Mouse (Mus musculus) embryonic facial prominence, embryonic 15.5 days (tissue): Measurements from ENCODE around the gene Katnb1. TPM values are rescaled to one million over a fixed set of nuclear protein-coding genes. Genes with fewer than 3 reads are reported as not detected.
A peak's percentile ranks its signal among the peaks of the same experiment; 100 is the strongest.

Experiments used
- ATAC-seq: fragments of 200-750 bp; cut with Nextera tagmentation; 2 replicates; pipeline ENCODE4 v1.8.0; 2017; ENCODE audit warnings: low read depth, moderate TSS enrichment; ENCODE audit not compliant: insufficient number of reproducible peaks, low FRiP score, low TSS enrichment
- H3K27ac ChIP-seq: fragments of 300-500 bp; sonication (generic); replicated peaks from 2 replicates; pipeline ENCODE4 v1.5.1; 2015; ENCODE audit warnings: mild to moderate bottlenecking, inconsistent platforms
- H3K27me3 ChIP-seq: fragments of 300-500 bp; sonication (generic); 2 replicates; pipeline ENCODE4 v1.6.1; 2015; ENCODE audit warnings: inconsistent platforms
- H3K36me3 ChIP-seq: fragments of 300-500 bp; sonication (generic); 2 replicates; pipeline ENCODE4 v1.6.1; 2015; ENCODE audit warnings: mild to moderate bottlenecking, inconsistent platforms
- H3K4me1 ChIP-seq: fragments of 300-500 bp; sonication (generic); 2 replicates; pipeline ENCODE4 v1.6.1; 2015; ENCODE audit warnings: inconsistent platforms
- H3K4me2 ChIP-seq: fragments of 300-500 bp; sonication (generic); replicated peaks from 2 replicates; pipeline ENCODE4 v1.6.1; 2015; ENCODE audit warnings: mild to moderate bottlenecking, inconsistent platforms
- H3K4me3 ChIP-seq: fragments of 300-500 bp; sonication (generic); replicated peaks from 2 replicates; pipeline ENCODE4 v1.5.1; 2015; ENCODE audit warnings: mild to moderate bottlenecking, inconsistent platforms
- H3K9ac ChIP-seq: fragments of 300-500 bp; sonication (generic); 2 replicates; pipeline ENCODE4 v1.6.1; 2015; ENCODE audit warnings: inconsistent platforms
- H3K9me3 ChIP-seq: fragments of 300-500 bp; sonication (generic); replicated peaks from 2 replicates; pipeline ENCODE4 v1.6.1; 2016; ENCODE audit warnings: inconsistent platforms
- WGBS: fragments of 180-500 bp; shearing (Covaris S2); methylation state at CpG from one replicate; pipeline ENCODE4 v1.1.7; 2015; 5-methylcytosine and 5-hydroxymethylcytosine counted together
- polyA plus RNA-seq: library from polyadenylated mRNA; unstranded; fragments of >200 nt; fragmentation: Nextera tagmentation; extraction: Ambion mirVana; gene quantifications from 2 replicates; pipeline ENCODE4 v1.2.1, GENCODE M21; 2015

The Katnb1 gene
- polyA plus RNA-seq, 1 experiment from 2014 or later: 28.7 TPM

DNA sequence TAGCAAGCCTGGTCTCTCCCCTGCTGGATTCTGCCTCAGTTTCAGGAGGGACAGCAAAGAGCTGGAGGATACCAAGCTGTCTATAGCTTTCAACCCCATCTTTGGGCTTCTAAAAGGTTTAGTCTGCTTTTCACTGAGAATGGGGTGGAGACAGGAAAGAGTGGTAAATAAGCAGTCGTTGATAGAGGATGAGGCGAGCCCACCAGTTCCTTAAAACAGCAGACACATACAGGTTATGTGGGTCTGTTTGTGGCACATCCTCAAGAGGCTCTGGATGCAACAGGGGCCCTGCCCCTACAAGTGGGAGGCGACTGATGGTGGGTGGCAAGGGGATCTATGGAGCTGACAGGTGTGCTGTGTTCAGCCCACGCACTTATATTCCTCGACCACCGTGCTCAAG lies 22.3 kb upstream of the Katnb1 start:
- Histone ChIP-seq H3K36me3 (no peaks in the 10 kb centered on the region), H3K9ac (no peak overlapping the region), H3K4me3 (no peak overlapping the region), H3K4me1 (no peaks in the 10 kb centered on the region), H3K27ac (no peak overlapping the region), H3K27me3 (no peaks in the 10 kb centered on the region), H3K9me3 (no peaks in the 10 kb centered on the region), H3K4me2 (no peak overlapping the region)
- no peak for ATAC-seq
- WGBS: 64% methylated on average over 6 of the region's 6 CpGs

DNA sequence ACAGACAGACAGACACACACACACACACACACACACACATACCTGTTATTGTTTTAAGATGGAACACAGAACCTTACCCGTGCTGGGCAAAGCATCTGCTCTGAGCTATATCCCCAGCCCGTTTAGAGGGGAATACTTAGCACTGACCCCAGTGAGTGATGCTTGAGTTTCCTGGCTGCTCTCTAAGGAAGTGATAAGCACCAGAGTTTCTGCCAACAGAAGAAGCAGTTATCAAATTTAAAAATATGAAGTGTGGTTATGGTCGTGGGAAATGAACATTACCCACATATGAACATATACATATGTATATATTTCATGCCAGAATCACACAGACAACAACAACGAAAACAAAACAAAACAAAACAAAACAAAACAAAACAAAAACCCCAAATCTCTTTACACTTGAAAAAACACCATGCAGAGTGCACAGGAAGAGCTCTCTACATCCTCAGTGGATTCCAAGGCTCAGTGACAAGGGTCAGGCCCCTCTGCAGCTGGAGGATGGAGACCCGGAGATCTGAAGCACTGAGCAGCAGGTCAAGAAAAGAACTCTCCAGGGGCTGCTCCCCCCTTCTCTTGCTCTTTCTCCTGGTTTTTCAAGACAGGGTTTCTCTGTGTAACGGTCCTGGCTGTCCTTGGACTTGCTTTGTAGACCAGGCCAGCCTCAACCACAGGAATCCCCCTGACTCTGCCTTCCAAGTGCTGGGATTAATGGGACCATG lies 21.0 kb upstream of the Katnb1 start:
- H3K27me3 ChIP-seq: no peaks in the 10 kb centered on the region
- ATAC-seq: no peak
- no peak overlapping the region for H3K4me2 ChIP-seq
- H3K9ac ChIP-seq: no peak overlapping the region
- H3K4me1 ChIP-seq: no peaks in the 10 kb centered on the region
- no peak overlapping the region for H3K27ac ChIP-seq
- H3K9me3 ChIP-seq: no peaks in the 10 kb centered on the region
- H3K4me3 ChIP-seq: no peak overlapping the region
- WGBS: 57% methylated on average over 6 of the region's 6 CpGs
- no peaks in the 10 kb centered on the region for H3K36me3 ChIP-seq

DNA sequence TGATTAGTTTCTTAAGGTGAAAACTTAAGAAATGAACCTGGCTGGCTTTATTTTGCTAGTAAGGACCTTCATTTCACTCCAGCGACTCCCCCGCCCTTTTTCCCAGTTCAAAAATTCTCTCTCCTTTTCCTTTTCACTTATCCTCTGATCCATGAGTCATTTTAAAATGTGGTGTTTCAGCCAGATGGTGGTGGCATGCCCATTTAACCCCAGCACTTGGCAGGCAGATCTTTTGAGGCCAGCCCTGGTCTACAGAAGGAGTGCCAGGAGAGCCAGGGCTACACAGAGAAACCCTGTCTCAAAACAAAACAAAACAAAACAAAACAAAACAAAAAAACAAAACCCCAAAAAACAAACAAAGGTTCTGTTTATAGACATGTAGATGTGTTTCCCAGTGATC lies 16.5 kb upstream of the Katnb1 start:
- no peaks in the 10 kb centered on the region for H3K36me3 ChIP-seq
- 83% methylated on average over 2 of the region's 2 CpGs for WGBS
- no peak for ATAC-seq
- no peaks in the 10 kb centered on the region for H3K4me1 ChIP-seq
- no peak overlapping the region for H3K9ac ChIP-seq
- no peaks in the 10 kb centered on the region for H3K27me3 ChIP-seq
- no peak overlapping the region for H3K4me3 ChIP-seq
- no peak overlapping the region for H3K27ac ChIP-seq
- H3K4me2 ChIP-seq: no peak overlapping the region
- H3K9me3 ChIP-seq: no peaks in the 10 kb centered on the region

GRCm38 (mm10) chr8:95067582-95067981 lies 13.4 kb upstream of the Katnb1 start:
- no peak overlapping the region for H3K27ac ChIP-seq
- no peak for ATAC-seq
- WGBS: 37% methylated on average over 3 of the region's 3 CpGs
- no peaks in the 10 kb centered on the region for H3K9me3 ChIP-seq
- H3K4me3 ChIP-seq: no peak overlapping the region
- H3K27me3 ChIP-seq: no peaks in the 10 kb centered on the region
- no peaks in the 10 kb centered on the region for H3K36me3 ChIP-seq
- H3K4me1 ChIP-seq: no peaks in the 10 kb centered on the region
- no peak overlapping the region for H3K4me2 ChIP-seq
- H3K9ac ChIP-seq: no peak overlapping the region

GRCm38 (mm10) chr8:95075504-95075903 lies 5.5 kb upstream of the Katnb1 start:
- Histone ChIP-seq H3K4me1 (0 out of 2 replicates have a peak, but pooled peaks cover 3% of the 10 kb centered on the region), H3K27ac (no peak overlapping the region), H3K4me2 (no peak overlapping the region), H3K9ac (no peak overlapping the region), H3K4me3 (no peak overlapping the region), H3K27me3 (no peaks in the 10 kb centered on the region), H3K9me3 (no peaks in the 10 kb centered on the region), H3K36me3 (no peaks in the 10 kb centered on the region)
- no peak for ATAC-seq
- WGBS: 63% methylated on average over 3 of the region's 3 CpGs

- Histone ChIP-seq H3K27ac (no peak overlapping the region), H3K9ac (no peak overlapping the region), H3K4me3 (no peak overlapping the region), H3K9me3 (no peaks in the 10 kb centered on the region), H3K4me1 (0 out of 2 replicates have a peak, but pooled peaks cover 3% of the 10 kb centered on the region), H3K4me2 (no peak overlapping the region), H3K36me3 (no peaks in the 10 kb centered on the region), H3K27me3 (no peaks in the 10 kb centered on the region)
- WGBS: 75% methylated on average over 17 of the region's 17 CpGs
- ATAC-seq: no peak
These were observed 4.8 kb upstream of the Katnb1 start for GRCm38 (mm10) chr8:95076151-95076550.

DNA sequence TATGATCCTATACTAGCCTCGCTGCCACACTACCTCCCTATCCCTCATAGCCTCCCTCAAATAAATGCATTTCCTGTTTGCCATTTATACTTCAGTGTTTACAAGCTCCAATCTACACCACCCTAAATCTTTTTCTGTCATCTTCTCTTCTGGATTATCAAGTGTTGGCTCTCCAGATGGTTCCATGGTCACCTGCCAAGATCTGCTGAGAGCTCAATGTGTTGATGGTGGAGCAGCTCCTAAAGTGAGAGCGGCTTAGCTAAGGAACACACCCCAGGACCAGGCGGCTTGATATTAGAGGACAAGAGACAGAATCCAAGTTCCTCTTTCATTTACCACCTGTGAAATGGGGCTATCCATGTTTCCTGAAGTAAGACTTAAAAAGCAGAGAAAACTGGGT lies 2.9 kb upstream of the Katnb1 start:
- H3K36me3 ChIP-seq: 0 out of 2 replicates have a peak, but pooled peaks cover 3% of the 10 kb centered on the region
- WGBS: 85% methylated on average over 3 of the region's 3 CpGs
- H3K9ac ChIP-seq: no peak overlapping the region
- H3K4me3 ChIP-seq: no peak overlapping the region
- peaks cover 15% of the 10 kb centered on the region for H3K4me1 ChIP-seq
- no peaks in the 10 kb centered on the region for H3K9me3 ChIP-seq
- ATAC-seq: no peak
- no peak overlapping the region for H3K27ac ChIP-seq
- H3K4me2 ChIP-seq: no peak overlapping the region
- no peaks in the 10 kb centered on the region for H3K27me3 ChIP-seq

- no peaks in the 10 kb centered on the region for H3K27me3 ChIP-seq
- H3K4me1 ChIP-seq: peaks cover 15% of the 10 kb centered on the region
- H3K36me3 ChIP-seq: peaks cover 4% of the 10 kb centered on the region; the same call in 1 of the 2 replicates
- no peak overlapping the region for H3K27ac ChIP-seq
- H3K9ac ChIP-seq: no peak overlapping the region
- H3K4me2 ChIP-seq: no peak overlapping the region
- no peak for ATAC-seq
- 88% methylated on average over 4 of the region's 4 CpGs for WGBS
- no peaks in the 10 kb centered on the region for H3K9me3 ChIP-seq
- H3K4me3 ChIP-seq: no peak overlapping the region
These were observed 1.7 kb upstream of the Katnb1 start for GRCm38 (mm10) chr8:95079305-95079704.

DNA sequence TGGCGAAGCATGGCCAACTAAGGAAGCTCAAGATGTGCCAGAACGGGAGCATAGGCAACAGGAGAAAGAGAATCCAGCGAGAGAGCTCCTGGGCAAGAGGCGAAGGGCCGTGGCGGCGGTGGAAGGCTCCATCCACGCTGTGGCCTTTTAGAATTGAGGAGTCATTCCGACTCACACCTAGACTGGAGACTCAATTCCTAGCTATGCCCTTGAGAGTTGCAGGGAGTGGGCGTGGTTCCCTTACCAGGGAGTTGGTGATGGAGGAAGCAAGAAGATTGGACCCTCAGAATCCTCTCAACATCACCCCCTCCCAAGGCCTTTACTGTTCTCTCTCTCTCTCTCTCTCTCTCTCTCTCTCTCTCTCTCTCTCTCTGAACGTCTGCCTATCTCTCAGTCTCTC lies 664 bp downstream of the Katnb1 start:
- H3K4me2 ChIP-seq: peak overlapping the region; percentile 90
- H3K36me3 ChIP-seq: peaks cover 24% of the 10 kb centered on the region
- ATAC-seq: no peak
- 9% methylated on average over 11 of the region's 11 CpGs for WGBS
- no peaks in the 10 kb centered on the region for H3K27me3 ChIP-seq
- H3K9me3 ChIP-seq: no peaks in the 10 kb centered on the region
- peak overlapping the region; percentile 88 for H3K4me3 ChIP-seq
- peaks cover 15% of the 10 kb centered on the region for H3K4me1 ChIP-seq
- H3K9ac ChIP-seq: peak overlapping the region; percentile 82
- H3K27ac ChIP-seq: peak overlapping the region; percentile 44; the same call in 1 of the 2 replicates

GRCm38 (mm10) chr8:95084261-95084660 lies 3.3 kb downstream of the Katnb1 start:
- Histone ChIP-seq H3K9me3 (no peaks in the 10 kb centered on the region), H3K4me1 (peaks cover 15% of the 10 kb centered on the region), H3K4me3 (no peak overlapping the region), H3K4me2 (no peak overlapping the region), H3K9ac (no peak overlapping the region), H3K27me3 (no peaks in the 10 kb centered on the region), H3K27ac (no peak overlapping the region), H3K36me3 (peaks cover 39% of the 10 kb centered on the region)
- ATAC-seq: no peak
- WGBS: 86% methylated on average over 4 of the region's 4 CpGs

DNA sequence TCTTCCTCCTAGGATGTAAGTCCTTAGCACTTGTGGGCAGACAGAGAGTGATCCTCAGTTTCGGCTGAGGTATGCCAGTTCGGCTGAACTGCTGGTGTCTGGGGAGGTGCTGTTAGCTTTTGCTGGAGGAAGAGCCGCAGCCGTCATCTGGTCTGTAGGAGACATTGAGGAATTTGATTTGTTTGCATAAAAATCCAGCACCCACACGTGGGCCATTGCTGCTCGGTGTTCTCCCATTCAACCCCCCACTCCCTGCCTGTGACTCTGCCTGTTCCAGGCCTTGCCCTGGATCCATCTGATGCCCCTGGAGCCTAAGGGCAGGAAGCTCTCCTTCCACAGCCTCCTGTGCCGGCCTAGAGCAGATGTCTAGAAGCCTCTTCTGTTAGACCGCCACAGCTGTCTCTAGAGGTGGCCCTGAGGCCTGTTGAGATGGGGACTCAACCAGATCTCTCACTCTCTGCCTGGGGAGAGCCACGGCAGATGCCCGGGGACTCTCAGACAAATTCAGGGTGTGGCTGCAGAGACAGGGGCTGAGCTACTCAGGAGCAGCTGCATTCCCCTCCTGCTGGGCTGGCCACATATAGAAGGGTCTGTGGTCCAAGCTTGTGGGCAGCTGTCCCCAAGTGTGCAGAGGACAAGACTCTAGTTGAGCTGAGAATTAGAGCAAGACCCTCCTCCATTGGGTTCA lies 3.9 kb downstream of the Katnb1 start:
- no peak overlapping the region for H3K9ac ChIP-seq
- WGBS: 81% methylated on average over 10 of the region's 10 CpGs
- peaks cover 45% of the 10 kb centered on the region for H3K36me3 ChIP-seq

More for the DNA sequence above, 3.9 kb downstream of the Katnb1 start:
- Histone ChIP-seq H3K27ac (no peak overlapping the region), H3K27me3 (no peaks in the 10 kb centered on the region), H3K4me2 (no peak overlapping the region), H3K9me3 (no peaks in the 10 kb centered on the region), H3K4me1 (peaks cover 15% of the 10 kb centered on the region), H3K4me3 (no peak overlapping the region)
- no peak for ATAC-seq
